Mouse (Mus musculus) hindbrain, embryonic 15.5 days (tissue): Measurements from ENCODE around the gene Frmd4a. TPM values are rescaled to one million over a fixed set of nuclear protein-coding genes. Genes with fewer than 3 reads are reported as not detected.

Experiments
- ATAC-seq: fragments of 200-750 bp; cut with Nextera tagmentation; 2 replicates; pipeline ENCODE4 v1.8.0; 2017; ENCODE audit warnings: low read depth, moderate number of reproducible peaks, moderate TSS enrichment; ENCODE audit not compliant: low FRiP score
- H3K27ac ChIP-seq: fragments of 300-500 bp; sonication (generic); replicated peaks from 2 replicates; pipeline ENCODE4 v1.5.1; 2015; ENCODE audit warnings: mild to moderate bottlenecking, inconsistent platforms
- H3K27me3 ChIP-seq: fragments of 300-500 bp; sonication (generic); 2 replicates; pipeline ENCODE4 v1.6.1; 2015; ENCODE audit warnings: control low read depth, inconsistent platforms
- H3K36me3 ChIP-seq: fragments of 300-500 bp; sonication (generic); 2 replicates; pipeline ENCODE4 v1.6.1; 2015; ENCODE audit warnings: control low read depth, inconsistent platforms
- H3K4me1 ChIP-seq: fragments of 300-500 bp; sonication (generic); replicated peaks from 2 replicates; pipeline ENCODE4 v1.6.1; 2015; ENCODE audit warnings: control low read depth, inconsistent platforms
- H3K4me2 ChIP-seq: fragments of 300-500 bp; sonication (generic); 2 replicates; pipeline ENCODE4 v1.6.1; 2015; ENCODE audit warnings: moderate library complexity, mild to moderate bottlenecking, inconsistent platforms
- H3K4me3 ChIP-seq: fragments of 300-500 bp; sonication (generic); 2 replicates; pipeline ENCODE4 v1.5.1; 2015; ENCODE audit warnings: mild to moderate bottlenecking, inconsistent platforms
- H3K9ac ChIP-seq: fragments of 300-500 bp; sonication (generic); 2 replicates; pipeline ENCODE4 v1.6.1; 2015; ENCODE audit warnings: inconsistent platforms
- H3K9me3 ChIP-seq: fragments of 300-500 bp; sonication (generic); 2 replicates; pipeline ENCODE4 v1.6.1; 2016; ENCODE audit warnings: control low read depth, inconsistent platforms
- WGBS: fragments of 180-500 bp; shearing (Covaris S2); methylation state at CpG from one replicate; pipeline ENCODE4 v1.1.7; 2015; 5-methylcytosine and 5-hydroxymethylcytosine counted together
- polyA plus RNA-seq: library from polyadenylated mRNA; unstranded; fragments of >200 nt; fragmentation: Nextera tagmentation; extraction: Ambion mirVana; gene quantifications from 2 replicates; pipeline ENCODE4 v1.2.1, GENCODE M21; 2015

The Frmd4a gene
- polyA plus RNA-seq, 1 experiment from 2014 or later, result 56.1 TPM

- H3K27ac ChIP-seq, result no peak overlapping the region
- WGBS, result 82% methylated on average over 5 of the region's 5 CpGs
Measured at GRCm38 (mm10) chr2:4344411-4344810, 326.9 kb downstream of the Frmd4a start.

GRCm38 (mm10) chr2:4346232-4346631, 328.7 kb downstream of the Frmd4a start:
- WGBS, result 72% methylated on average over 6 of the region's 6 CpGs
- H3K27ac ChIP-seq, result no peak overlapping the region

More at GRCm38 (mm10) chr2:4344411-4344810, 326.9 kb downstream of the Frmd4a start:
- no peaks in the 10 kb centered on the region for H3K9me3 ChIP-seq
- no peak overlapping the region for H3K4me3 ChIP-seq
- no peak overlapping the region for H3K9ac ChIP-seq
- peaks cover 13% of the 10 kb centered on the region for H3K4me1 ChIP-seq
- no peaks in the 10 kb centered on the region for H3K27me3 ChIP-seq
- H3K36me3 ChIP-seq, result no peaks in the 10 kb centered on the region
- no peak for ATAC-seq
- H3K4me2 ChIP-seq, result no peak overlapping the region

DNA sequence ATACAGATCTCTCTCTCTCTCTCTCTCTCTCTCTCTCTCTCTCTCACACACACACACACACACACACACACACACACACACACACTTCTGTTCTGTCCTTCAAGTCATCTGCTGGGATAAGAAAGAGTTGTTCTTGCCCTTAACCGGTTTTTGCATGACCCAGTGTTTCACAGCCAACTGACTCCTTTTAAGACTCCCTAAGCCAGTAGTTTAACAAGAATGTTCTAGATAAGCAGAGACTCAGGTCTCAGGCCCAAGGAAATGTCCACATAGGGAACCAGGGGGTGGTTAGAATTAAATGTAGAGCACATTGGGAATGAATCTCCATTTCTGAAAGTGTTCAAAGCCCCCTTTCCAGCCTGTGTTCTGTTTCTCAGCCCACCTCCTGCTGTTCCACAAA, 329.4 kb downstream of the Frmd4a start:
- H3K9ac ChIP-seq, result no peak overlapping the region
- no peak overlapping the region for H3K4me2 ChIP-seq
- H3K27me3 ChIP-seq, result no peaks in the 10 kb centered on the region
- ATAC-seq, result no peak
- H3K9me3 ChIP-seq, result no peaks in the 10 kb centered on the region
- no peak overlapping the region for H3K4me3 ChIP-seq
- 56% methylated on average over 1 of the region's 1 CpGs for WGBS
- H3K4me1 ChIP-seq, result peaks cover 2% of the 10 kb centered on the region; the same call in 1 of the 2 replicates
- no peaks in the 10 kb centered on the region for H3K36me3 ChIP-seq
- no peak overlapping the region for H3K27ac ChIP-seq

More at GRCm38 (mm10) chr2:4346232-4346631, 328.7 kb downstream of the Frmd4a start:
- H3K27me3 ChIP-seq, result no peaks in the 10 kb centered on the region
- H3K9ac ChIP-seq, result no peak overlapping the region
- no peak overlapping the region for H3K4me3 ChIP-seq
- no peaks in the 10 kb centered on the region for H3K36me3 ChIP-seq
- no peak overlapping the region for H3K4me2 ChIP-seq
- ATAC-seq, result no peak
- H3K4me1 ChIP-seq, result peaks cover 2% of the 10 kb centered on the region; the same call in 1 of the 2 replicates
- H3K9me3 ChIP-seq, result no peaks in the 10 kb centered on the region

- H3K4me3 ChIP-seq, result no peak overlapping the region
- WGBS, result 71% methylated on average over 3 of the region's 3 CpGs
- no peaks in the 10 kb centered on the region for H3K36me3 ChIP-seq
- H3K4me1 ChIP-seq, result 0 out of 2 replicates have a peak, but pooled peaks cover 2% of the 10 kb centered on the region
- H3K27ac ChIP-seq, result no peak overlapping the region
- no peak overlapping the region for H3K4me2 ChIP-seq
- H3K9ac ChIP-seq, result no peak overlapping the region
- H3K9me3 ChIP-seq, result no peaks in the 10 kb centered on the region
- no peak for ATAC-seq
- H3K27me3 ChIP-seq, result no peaks in the 10 kb centered on the region
Measured at GRCm38 (mm10) chr2:4347782-4348181, 330.3 kb downstream of the Frmd4a start.

DNA sequence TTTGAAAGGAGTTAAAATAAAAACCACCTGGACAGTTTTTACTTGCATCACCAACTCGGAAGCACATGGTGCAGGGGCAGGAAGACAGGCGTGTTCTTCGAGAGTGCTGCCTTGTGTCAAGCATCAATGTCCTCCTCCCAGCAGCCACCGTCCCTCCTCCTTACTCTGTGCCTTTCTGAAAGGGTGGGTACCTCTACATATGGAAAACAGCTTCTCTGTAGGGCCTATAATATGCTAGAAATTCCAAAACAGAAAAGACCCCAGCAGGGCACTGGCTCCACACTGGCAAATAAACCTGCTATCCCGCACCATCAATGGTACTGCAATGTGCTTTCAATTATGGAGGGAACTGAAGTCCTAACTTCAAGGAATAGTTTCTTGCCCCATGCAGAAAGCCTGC, 331.0 kb downstream of the Frmd4a start:
- no peak overlapping the region for H3K9ac ChIP-seq
- H3K27ac ChIP-seq, result no peak overlapping the region
- no peaks in the 10 kb centered on the region for H3K36me3 ChIP-seq
- H3K27me3 ChIP-seq, result no peaks in the 10 kb centered on the region
- H3K4me2 ChIP-seq, result no peak overlapping the region
- H3K4me3 ChIP-seq, result no peak overlapping the region
- H3K9me3 ChIP-seq, result no peaks in the 10 kb centered on the region
- WGBS, result 72% methylated on average over 5 of the region's 5 CpGs
- no peak for ATAC-seq
- H3K4me1 ChIP-seq, result 0 out of 2 replicates have a peak, but pooled peaks cover 2% of the 10 kb centered on the region

DNA sequence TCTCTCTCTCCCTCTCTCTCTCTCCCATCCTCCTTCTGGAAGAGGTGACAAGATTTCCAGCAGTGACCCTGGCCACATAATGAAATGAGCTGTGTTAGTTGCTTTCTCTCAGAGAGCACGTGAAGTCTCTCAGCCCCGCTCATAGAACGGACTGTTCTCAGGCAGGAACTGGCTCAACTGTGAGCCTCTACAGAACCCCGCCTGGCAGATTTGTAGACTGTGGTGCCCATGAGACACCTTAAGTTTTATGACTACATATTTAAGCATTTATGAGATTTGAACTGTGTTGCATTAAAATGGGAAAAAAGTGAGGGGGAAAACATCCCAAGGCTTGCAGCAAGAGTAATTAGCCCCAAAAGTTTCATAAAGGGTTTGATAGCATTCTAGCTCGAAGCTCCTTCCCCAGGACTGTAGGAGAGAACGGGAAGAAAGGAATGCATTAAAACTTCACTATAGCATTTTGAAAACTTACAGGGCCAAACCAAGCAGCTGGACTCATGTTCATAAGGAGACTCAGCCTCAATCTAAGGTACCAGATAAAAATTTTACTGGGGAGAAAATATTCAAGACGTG, 339.4 kb downstream of the Frmd4a start:
- no peaks in the 10 kb centered on the region for H3K4me1 ChIP-seq
- H3K4me3 ChIP-seq, result no peak overlapping the region
- 84% methylated on average over 7 of the region's 7 CpGs for WGBS
- no peak overlapping the region for H3K27ac ChIP-seq
- H3K27me3 ChIP-seq, result no peaks in the 10 kb centered on the region
- ATAC-seq, result no peak
- H3K9ac ChIP-seq, result no peak overlapping the region
- H3K36me3 ChIP-seq, result no peaks in the 10 kb centered on the region
- H3K9me3 ChIP-seq, result no peaks in the 10 kb centered on the region
- no peak overlapping the region for H3K4me2 ChIP-seq

DNA sequence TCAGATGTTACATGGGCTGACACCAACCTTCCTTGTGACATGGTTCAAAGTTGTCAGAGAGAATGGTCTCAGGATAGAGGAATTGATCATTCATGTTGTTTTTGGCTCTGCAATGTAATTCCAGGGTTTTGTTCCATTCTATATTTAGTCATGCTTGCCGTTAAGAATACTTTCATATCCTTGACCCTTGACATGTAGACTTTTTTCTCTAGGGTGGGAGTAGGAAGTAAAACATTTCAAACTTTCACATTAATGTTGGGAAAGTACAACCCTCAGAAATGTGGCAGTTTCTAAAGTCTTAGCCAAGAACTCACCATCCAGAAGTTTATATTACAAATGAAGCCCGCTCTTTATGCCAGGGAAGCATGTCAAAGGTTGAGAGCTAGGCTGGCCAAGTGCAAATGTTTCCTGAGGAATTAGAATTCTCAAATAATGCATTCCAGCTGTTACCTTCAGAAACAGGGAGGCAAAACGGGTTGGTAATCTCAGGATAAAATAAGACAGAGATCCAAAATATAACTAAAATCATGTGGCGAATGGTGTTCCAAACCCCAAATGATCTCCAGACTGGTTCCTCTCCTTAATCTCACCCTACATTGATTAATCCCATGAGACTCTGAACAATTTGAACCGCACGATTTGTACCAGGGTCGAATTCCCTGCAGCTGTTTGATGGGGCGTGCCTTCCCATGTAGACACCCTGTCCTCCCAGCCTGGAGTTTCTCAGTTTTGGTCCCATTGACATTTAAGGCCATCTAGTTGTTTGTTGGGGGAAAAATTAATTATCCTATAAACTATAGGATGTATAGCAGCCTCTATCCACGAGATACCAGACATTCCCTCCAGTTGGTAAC, 344.7 kb downstream of the Frmd4a start:
- no peak overlapping the region for H3K27ac ChIP-seq
- no peak overlapping the region for H3K4me3 ChIP-seq
- no peak for ATAC-seq
- H3K4me2 ChIP-seq, result no peak overlapping the region
- no peak overlapping the region for H3K9ac ChIP-seq
- H3K27me3 ChIP-seq, result no peaks in the 10 kb centered on the region
- WGBS, result 83% methylated on average over 9 of the region's 9 CpGs
- no peaks in the 10 kb centered on the region for H3K4me1 ChIP-seq
- no peaks in the 10 kb centered on the region for H3K9me3 ChIP-seq
- no peaks in the 10 kb centered on the region for H3K36me3 ChIP-seq

GRCm38 (mm10) chr2:4364908-4365307, 347.4 kb downstream of the Frmd4a start:
- Histone ChIP-seq H3K27me3 (no peaks in the 10 kb centered on the region), H3K36me3 (no peaks in the 10 kb centered on the region), H3K9ac (no peak overlapping the region), H3K27ac (no peak overlapping the region), H3K4me3 (no peak overlapping the region), H3K4me2 (no peak overlapping the region), H3K9me3 (no peaks in the 10 kb centered on the region), H3K4me1 (no peaks in the 10 kb centered on the region)
- 94% methylated on average over 4 of the region's 4 CpGs for WGBS
- ATAC-seq, result no peak

- Histone ChIP-seq H3K36me3 (no peaks in the 10 kb centered on the region), H3K4me1 (0 out of 2 replicates have a peak, but pooled peaks cover 4% of the 10 kb centered on the region), H3K27me3 (no peaks in the 10 kb centered on the region), H3K4me2 (no peak overlapping the region), H3K9ac (no peak overlapping the region), H3K9me3 (no peaks in the 10 kb centered on the region), H3K4me3 (no peak overlapping the region), H3K27ac (no peak overlapping the region)
- ATAC-seq, result no peak
- WGBS, result 84% methylated on average over 6 of the region's 6 CpGs
Measured at GRCm38 (mm10) chr2:4368544-4368943, 351.0 kb downstream of the Frmd4a start.

DNA sequence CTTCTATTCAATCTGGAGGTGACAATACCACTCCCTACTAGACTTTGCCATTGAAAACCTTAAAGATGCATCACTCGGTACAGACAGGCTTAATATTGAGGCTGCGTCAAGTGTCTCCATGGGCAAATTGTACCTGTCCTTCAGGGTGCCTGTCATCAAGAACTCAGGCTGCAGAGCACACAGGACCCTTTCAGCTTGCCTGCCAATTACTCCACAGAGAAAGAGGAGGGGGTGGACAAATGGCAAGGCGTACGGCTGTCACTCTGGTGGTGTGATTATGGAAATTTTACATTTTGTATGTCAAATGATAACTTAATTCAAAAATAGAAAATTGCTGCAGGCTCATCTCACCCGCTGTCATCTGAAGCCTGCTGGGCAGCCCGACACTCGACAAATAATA, 353.0 kb downstream of the Frmd4a start:
- 55% methylated on average over 7 of the region's 7 CpGs for WGBS
- no peak overlapping the region for H3K27ac ChIP-seq

GRCm38 (mm10) chr2:4371341-4371740, 353.8 kb downstream of the Frmd4a start:
- H3K4me2 ChIP-seq, result no peak overlapping the region
- no peak overlapping the region for H3K4me3 ChIP-seq
- H3K4me1 ChIP-seq, result 0 out of 2 replicates have a peak, but pooled peaks cover 4% of the 10 kb centered on the region

More for the DNA sequence above, 353.0 kb downstream of the Frmd4a start:
- Histone ChIP-seq H3K4me3 (no peak overlapping the region), H3K36me3 (no peaks in the 10 kb centered on the region), H3K9ac (no peak overlapping the region), H3K4me1 (0 out of 2 replicates have a peak, but pooled peaks cover 4% of the 10 kb centered on the region), H3K4me2 (no peak overlapping the region), H3K27me3 (no peaks in the 10 kb centered on the region), H3K9me3 (no peaks in the 10 kb centered on the region)
- ATAC-seq, result no peak

GRCm38 (mm10) chr2:4378844-4379243, 361.3 kb downstream of the Frmd4a start:
- Histone ChIP-seq H3K4me1 (no peaks in the 10 kb centered on the region), H3K27ac (no peak overlapping the region), H3K9me3 (no peaks in the 10 kb centered on the region), H3K4me3 (no peak overlapping the region), H3K9ac (no peak overlapping the region), H3K4me2 (no peak overlapping the region), H3K27me3 (no peaks in the 10 kb centered on the region), H3K36me3 (no peaks in the 10 kb centered on the region)
- ATAC-seq, result no peak
- WGBS, result 89% methylated on average over 3 of the region's 3 CpGs

More at GRCm38 (mm10) chr2:4371341-4371740, 353.8 kb downstream of the Frmd4a start:
- H3K27ac ChIP-seq, result no peak overlapping the region
- no peaks in the 10 kb centered on the region for H3K36me3 ChIP-seq
- no peaks in the 10 kb centered on the region for H3K9me3 ChIP-seq
- H3K27me3 ChIP-seq, result no peaks in the 10 kb centered on the region
- no peak overlapping the region for H3K9ac ChIP-seq
- ATAC-seq, result peak; percentile 20; the same call in 1 of the 2 replicates
- 76% methylated on average over 1 of the region's 1 CpGs for WGBS
